Mouse (Mus musculus) kidney, embryonic 16.5 days (tissue): ENCODE data around the gene Gm42906. TPM values are rescaled to one million over a fixed set of nuclear protein-coding genes. Genes with fewer than 3 reads are reported as not detected.

Experiments
- ATAC-seq: fragments of 200-750 bp; cut with Nextera tagmentation; 2 replicates; pipeline ENCODE4 v1.8.0; 2017; ENCODE audit warnings: moderate TSS enrichment; ENCODE audit not compliant: low FRiP score, low TSS enrichment
- H3K27ac ChIP-seq: fragments of 300-500 bp; sonication (generic); 2 replicates; pipeline ENCODE4 v1.5.1; 2014; ENCODE audit warnings: low read length
- H3K27me3 ChIP-seq: fragments of 300-500 bp; sonication (generic); 2 replicates; pipeline ENCODE4 v1.6.1; 2014; ENCODE audit warnings: low read length, control low read depth, mixed read lengths; ENCODE audit not compliant: insufficient read depth
- H3K36me3 ChIP-seq: fragments of 300-500 bp; sonication (generic); 2 replicates; pipeline ENCODE4 v1.6.1; 2014; ENCODE audit warnings: low read length, control low read depth, mixed read lengths; ENCODE audit not compliant: insufficient read depth
- H3K4me1 ChIP-seq: fragments of 300-500 bp; sonication (generic); 2 replicates; pipeline ENCODE4 v1.6.1; 2014; ENCODE audit warnings: low read length, control low read depth, mixed read lengths; ENCODE audit not compliant: insufficient read depth
- H3K4me2 ChIP-seq: fragments of 300-500 bp; sonication (generic); replicated peaks from 2 replicates; pipeline ENCODE4 v1.6.1; 2014; ENCODE audit warnings: low read depth, low read length
- H3K4me3 ChIP-seq: fragments of 300-500 bp; sonication (generic); 2 replicates; pipeline ENCODE4 v1.5.1; 2014; ENCODE audit warnings: mild to moderate bottlenecking, low read length
- H3K9ac ChIP-seq: fragments of 300-500 bp; sonication (generic); replicated peaks from 2 replicates; pipeline ENCODE4 v1.6.1; 2014; ENCODE audit warnings: low read length
- H3K9me3 ChIP-seq: fragments of 300-500 bp; sonication (generic); 2 replicates; pipeline ENCODE4 v1.6.1; 2016; ENCODE audit warnings: low read length, control low read depth
- WGBS: fragments of 180-500 bp; shearing (Covaris S2); extraction: QIAGEN DNeasy Blood & Tissue Kit; methylation state at CpG from one replicate; pipeline ENCODE4 v1.1.7; 2014; 5-methylcytosine and 5-hydroxymethylcytosine counted together
- polyA plus RNA-seq: library from polyadenylated mRNA; unstranded; fragments of >200 nt; fragmentation: Nextera tagmentation; extraction: Ambion mirVana; gene quantifications from 2 replicates; pipeline ENCODE4 v1.2.1, GENCODE M21; 2015

Gm42906 gene
- polyA plus RNA-seq, 1 experiment from 2014 or later: not detected

DNA sequence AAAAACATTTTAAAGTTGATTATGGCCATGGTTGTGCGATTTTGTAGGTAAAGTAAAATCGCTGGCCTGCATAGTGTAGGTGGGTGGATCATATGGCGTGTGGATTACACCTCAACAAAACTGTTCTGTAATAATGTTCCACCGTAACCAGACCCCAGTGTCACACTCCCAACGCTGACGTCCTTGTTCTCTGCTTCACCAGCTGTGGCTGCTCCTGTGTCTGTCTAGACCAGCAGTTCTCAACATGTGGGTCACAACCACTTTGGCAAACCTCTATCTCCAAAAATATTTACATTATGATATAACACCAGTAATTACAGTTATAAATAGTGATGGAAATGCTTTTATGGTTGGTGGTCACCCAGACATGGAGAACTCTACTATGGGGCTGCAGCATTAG is 150.0 kb downstream of the Gm42906 start:
- no peaks in the 10 kb centered on the region for H3K27me3 ChIP-seq
- H3K4me1 ChIP-seq: no peaks in the 10 kb centered on the region
- ATAC-seq: no peak
- H3K9me3 ChIP-seq: no peaks in the 10 kb centered on the region
- no peak overlapping the region for H3K4me3 ChIP-seq
- no peak overlapping the region for H3K9ac ChIP-seq
- no peaks in the 10 kb centered on the region for H3K36me3 ChIP-seq
- H3K4me2 ChIP-seq: no peak overlapping the region
- no peak overlapping the region for H3K27ac ChIP-seq
- 65% methylated on average over 6 of the region's 6 CpGs for WGBS

DNA sequence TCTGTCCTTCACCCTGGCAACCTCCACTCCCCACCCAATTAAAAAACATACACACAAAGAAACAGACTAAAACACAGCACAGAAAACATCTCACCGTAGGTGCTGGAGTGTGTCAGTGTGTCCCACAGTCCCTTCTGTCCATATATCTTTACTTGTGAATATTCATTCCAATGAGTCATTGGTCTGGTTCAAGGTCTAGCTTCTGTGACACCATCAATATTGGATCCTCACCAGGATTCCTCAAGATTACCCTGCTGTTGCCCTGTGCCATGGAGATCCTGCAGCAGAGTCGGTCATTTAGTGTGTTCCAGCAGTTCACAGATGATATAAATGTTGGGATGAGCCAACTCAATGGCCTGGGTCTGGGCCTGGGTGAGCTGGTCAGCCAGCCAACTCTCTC is 152.0 kb downstream of the Gm42906 start:
- Histone ChIP-seq H3K4me3 (no peak overlapping the region), H3K36me3 (no peaks in the 10 kb centered on the region), H3K9ac (no peak overlapping the region), H3K27ac (no peak overlapping the region), H3K4me1 (no peaks in the 10 kb centered on the region), H3K4me2 (no peak overlapping the region), H3K9me3 (no peaks in the 10 kb centered on the region), H3K27me3 (no peaks in the 10 kb centered on the region)
- ATAC-seq: no peak
- WGBS: 98% methylated on average over 2 of the region's 2 CpGs

- ATAC-seq: no peak
- H3K9ac ChIP-seq: no peak overlapping the region
- no peak overlapping the region for H3K4me3 ChIP-seq
- H3K27ac ChIP-seq: no peak overlapping the region
- H3K36me3 ChIP-seq: no peaks in the 10 kb centered on the region
- H3K4me1 ChIP-seq: no peaks in the 10 kb centered on the region
- no peak overlapping the region for H3K4me2 ChIP-seq
- H3K27me3 ChIP-seq: no peaks in the 10 kb centered on the region
- no peaks in the 10 kb centered on the region for H3K9me3 ChIP-seq
- 59% methylated on average over 6 of the region's 6 CpGs for WGBS
Observed at GRCm38 (mm10) chr5:151274265-151274664, 153.7 kb downstream of the Gm42906 start.

GRCm38 (mm10) chr5:151270815-151271214 is 157.1 kb downstream of the Gm42906 start:
- WGBS: 88% methylated on average over 5 of the region's 5 CpGs
- Histone ChIP-seq H3K27ac (no peak overlapping the region), H3K4me1 (no peaks in the 10 kb centered on the region), H3K9me3 (no peaks in the 10 kb centered on the region), H3K4me2 (no peak overlapping the region), H3K27me3 (no peaks in the 10 kb centered on the region), H3K36me3 (no peaks in the 10 kb centered on the region), H3K4me3 (no peak overlapping the region), H3K9ac (no peak overlapping the region)
- ATAC-seq: no peak

DNA sequence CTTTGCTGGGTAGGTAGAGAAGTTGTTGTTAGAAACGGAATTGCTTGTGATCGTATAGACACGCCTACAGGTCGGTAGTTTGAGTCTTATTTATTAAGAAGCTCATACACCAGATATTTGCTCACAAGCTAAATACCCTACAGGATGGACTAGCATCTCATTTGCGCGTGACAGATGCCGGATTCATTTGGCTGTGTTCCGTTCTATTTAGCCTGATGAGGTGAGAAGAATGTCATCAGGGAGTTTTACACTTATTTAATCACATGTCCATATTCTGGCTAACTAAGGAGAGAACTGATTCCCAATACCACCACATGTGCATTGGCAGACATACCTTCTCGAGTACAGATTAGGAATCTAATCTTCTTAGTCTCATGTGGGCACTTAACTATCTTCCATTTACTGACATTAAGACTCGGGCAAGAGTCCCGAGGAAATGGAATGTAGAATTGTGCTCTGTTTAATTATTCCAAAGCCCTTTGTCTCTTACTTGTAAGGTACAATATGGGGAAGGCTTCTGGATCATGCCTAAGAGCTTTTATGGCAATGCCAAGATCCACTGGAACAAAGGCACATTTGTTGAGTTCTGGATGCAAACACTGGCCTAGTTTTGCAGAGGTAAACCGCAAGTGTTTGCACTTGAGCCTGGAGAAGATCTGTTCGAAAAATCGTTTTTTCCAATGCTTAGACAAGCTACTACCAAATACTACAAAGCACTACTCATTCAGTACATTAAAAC is 160.9 kb downstream of the Gm42906 start:
- WGBS: 89% methylated on average over 14 of the region's 14 CpGs
- Histone ChIP-seq H3K9me3 (no peaks in the 10 kb centered on the region), H3K4me1 (no peaks in the 10 kb centered on the region), H3K9ac (no peak overlapping the region), H3K4me3 (no peak overlapping the region), H3K27me3 (no peaks in the 10 kb centered on the region), H3K4me2 (no peak overlapping the region), H3K27ac (no peak overlapping the region), H3K36me3 (no peaks in the 10 kb centered on the region)
- no peak for ATAC-seq

DNA sequence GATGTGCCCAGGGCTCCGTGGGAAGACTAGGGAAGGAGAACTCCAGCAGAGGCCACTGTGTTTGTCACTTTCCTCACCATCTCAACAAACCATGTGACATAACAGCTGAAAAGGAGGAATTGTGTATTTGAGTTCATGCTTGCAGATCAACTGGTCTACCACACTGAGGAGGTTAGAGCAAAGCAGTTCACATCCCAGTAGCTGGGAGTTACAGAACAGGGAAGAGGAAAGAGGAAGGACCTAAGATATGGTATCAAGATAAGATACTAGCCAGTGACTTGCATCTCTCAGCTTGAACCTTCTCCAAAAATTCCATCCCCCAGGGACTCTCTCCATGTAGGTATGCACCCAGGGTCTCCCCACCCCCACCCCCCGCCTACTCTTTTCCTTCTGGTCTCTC is 166.4 kb downstream of the Gm42906 start:
- no peak for ATAC-seq
- Histone ChIP-seq H3K9ac (no peak overlapping the region), H3K36me3 (no peaks in the 10 kb centered on the region), H3K27me3 (no peaks in the 10 kb centered on the region), H3K4me3 (no peak overlapping the region), H3K9me3 (no peaks in the 10 kb centered on the region), H3K4me1 (no peaks in the 10 kb centered on the region), H3K4me2 (no peak overlapping the region), H3K27ac (no peak overlapping the region)
- WGBS: 82% methylated on average over 2 of the region's 2 CpGs

GRCm38 (mm10) chr5:151252213-151252612 is 175.8 kb downstream of the Gm42906 start:
- H3K27me3 ChIP-seq: no peaks in the 10 kb centered on the region
- H3K9ac ChIP-seq: no peak overlapping the region
- H3K4me3 ChIP-seq: no peak overlapping the region
- WGBS: 83% methylated on average over 8 of the region's 8 CpGs
- H3K36me3 ChIP-seq: no peaks in the 10 kb centered on the region
- peaks cover 11% of the 10 kb centered on the region for H3K4me1 ChIP-seq
- no peaks in the 10 kb centered on the region for H3K9me3 ChIP-seq
- ATAC-seq: no peak
- H3K27ac ChIP-seq: no peak overlapping the region
- H3K4me2 ChIP-seq: no peak overlapping the region

DNA sequence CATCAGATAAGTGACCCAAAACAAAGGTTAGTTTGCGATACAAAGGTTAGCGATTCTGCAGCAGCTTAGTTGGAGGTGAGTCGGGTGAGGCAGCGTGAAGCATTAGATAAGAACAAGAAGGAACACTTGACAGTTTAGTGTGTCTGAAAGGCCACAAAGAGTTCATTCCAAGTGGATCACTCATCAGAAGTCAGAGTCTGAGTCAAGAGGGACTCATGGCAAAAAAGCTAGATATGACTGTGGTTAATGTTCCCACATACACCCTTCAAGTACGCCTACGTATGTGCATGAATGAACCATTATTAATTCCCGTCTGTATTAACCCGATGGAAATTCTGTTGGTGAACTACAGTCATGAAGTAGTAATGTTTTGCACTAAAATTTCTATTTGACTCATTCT is 176.3 kb downstream of the Gm42906 start:
- H3K27ac ChIP-seq: no peak overlapping the region
- H3K36me3 ChIP-seq: no peaks in the 10 kb centered on the region
- H3K9me3 ChIP-seq: no peaks in the 10 kb centered on the region
- no peak for ATAC-seq
- no peak overlapping the region for H3K4me3 ChIP-seq
- no peaks in the 10 kb centered on the region for H3K27me3 ChIP-seq
- H3K4me2 ChIP-seq: no peak overlapping the region
- H3K4me1 ChIP-seq: peaks cover 16% of the 10 kb centered on the region
- WGBS: 81% methylated on average over 8 of the region's 8 CpGs
- no peak overlapping the region for H3K9ac ChIP-seq

DNA sequence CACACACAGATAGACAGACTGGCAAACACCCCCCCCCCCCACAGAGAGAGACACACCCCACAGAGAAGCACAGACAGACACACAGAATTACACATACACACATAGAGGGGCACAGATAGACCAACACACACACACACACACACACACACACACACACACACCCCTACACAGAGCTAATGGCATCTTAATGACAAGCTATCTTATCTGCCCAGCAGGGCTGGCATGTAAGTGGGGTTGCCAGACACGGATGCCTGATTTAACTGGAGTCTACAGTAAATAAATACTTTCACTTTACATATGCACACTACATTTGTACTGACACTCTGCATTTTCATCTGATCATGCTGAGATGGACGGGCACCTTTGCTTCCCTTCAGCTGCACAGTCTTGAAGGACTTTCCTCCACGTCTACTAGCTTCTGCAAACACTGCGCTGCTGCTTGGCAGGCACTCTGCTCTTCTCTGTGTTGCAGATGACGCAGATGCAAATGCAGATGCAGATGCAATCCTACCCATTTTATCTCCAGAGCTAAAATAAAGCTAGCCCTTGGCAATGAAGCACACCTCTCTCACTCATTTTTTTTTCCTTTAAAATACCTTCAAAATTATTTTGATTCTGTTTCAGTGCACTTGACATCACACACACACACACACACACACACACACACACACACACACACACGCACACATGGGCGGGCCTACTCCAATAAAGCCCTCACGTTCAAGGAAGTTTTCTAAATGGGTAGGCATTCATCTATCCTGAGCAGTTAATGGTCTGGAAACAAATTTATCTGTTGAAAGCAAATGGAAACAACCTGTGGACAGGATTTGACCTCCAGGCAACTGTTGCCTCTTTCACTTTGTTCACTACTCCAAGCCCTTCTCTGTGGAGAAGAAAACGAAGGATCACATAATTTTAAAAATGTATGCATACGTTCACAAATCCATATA is 179.0 kb downstream of the Gm42906 start:
- Histone ChIP-seq H3K4me1 (peaks cover 21% of the 10 kb centered on the region), H3K27me3 (no peaks in the 10 kb centered on the region), H3K27ac (no peak overlapping the region), H3K9me3 (no peaks in the 10 kb centered on the region), H3K4me2 (no peak overlapping the region), H3K9ac (no peak overlapping the region), H3K4me3 (no peak overlapping the region), H3K36me3 (no peaks in the 10 kb centered on the region)
- WGBS: 46% methylated on average over 10 of the region's 10 CpGs
- ATAC-seq: 0 out of 2 replicates have a peak, but pooled peaks have one; percentile 43

GRCm38 (mm10) chr5:151248084-151248483 is 179.9 kb downstream of the Gm42906 start:
- no peak for ATAC-seq
- WGBS: 37% methylated on average over 2 of the region's 2 CpGs
- no peak overlapping the region for H3K4me2 ChIP-seq
- no peaks in the 10 kb centered on the region for H3K36me3 ChIP-seq
- H3K27me3 ChIP-seq: no peaks in the 10 kb centered on the region
- H3K27ac ChIP-seq: peak overlapping the region; percentile 76
- H3K9me3 ChIP-seq: no peaks in the 10 kb centered on the region
- peaks cover 21% of the 10 kb centered on the region for H3K4me1 ChIP-seq
- H3K4me3 ChIP-seq: no peak overlapping the region
- H3K9ac ChIP-seq: no peak overlapping the region
